Mouse (Mus musculus) cerebellum, adult 2 months (tissue): Measurements from ENCODE around the gene Helz2. TPM values are rescaled to one million over a fixed set of nuclear protein-coding genes. Genes with fewer than 3 reads are reported as not detected.

Source experiments
- DNase-seq, 2 experiments: peaks; one replicate each; pipeline ENCODE4 v3.0.0; 2021
- H3K27ac ChIP-seq: fragments of 200-500 bp; 2 replicates; pipeline ENCODE4 v1.5.1; 2012; ENCODE audit warnings: low read length, control low read depth, inconsistent platforms; ENCODE audit not compliant: insufficient read depth
- H3K27me3 ChIP-seq: fragments of 200-500 bp; 2 replicates; pipeline ENCODE4 v1.6.1; 2012; ENCODE audit warnings: inconsistent platforms, mild to moderate bottlenecking, low read length, moderate library complexity; ENCODE audit not compliant: control insufficient read depth, insufficient read depth
- H3K4me1 ChIP-seq: fragments of 200-500 bp; 2 replicates; pipeline ENCODE4 v1.6.1; 2011; ENCODE audit warnings: low read length; ENCODE audit not compliant: control insufficient read depth, insufficient read depth
- H3K4me3 ChIP-seq: fragments of 200-500 bp; replicated peaks from 2 replicates; pipeline ENCODE3; 2011; ENCODE audit warnings: mild to moderate bottlenecking, low read depth, low read length, control low read depth; ENCODE audit not compliant: insufficient read depth
- CTCF ChIP-seq: fragments of 200-500 bp; IDR thresholded peaks from 2 replicates; pipeline ENCODE4 v1.5.1; 2011; ENCODE audit warnings: low read depth, mild to moderate bottlenecking, control low read depth, low read length, moderate library complexity, borderline replicate concordance; ENCODE audit not compliant: insufficient read depth
- POLR2A ChIP-seq: fragments of 200-500 bp; IDR thresholded peaks from 2 replicates; pipeline ENCODE4 v1.6.1; 2011; ENCODE audit warnings: low read length, control low read depth, borderline replicate concordance; ENCODE audit not compliant: insufficient read depth
- WGBS: fragments of 180-500 bp; shearing (Covaris S2); methylation state at CpG from one replicate; pipeline ENCODE4 v1.1.7; 2018; 5-methylcytosine and 5-hydroxymethylcytosine counted together
- polyA plus RNA-seq: library from polyadenylated mRNA; depleted of rRNA; stranded (reverse); fragments of >200 nt; gene quantifications from 2 replicates; pipeline ENCODE4 v1.2.3, GENCODE M21; 2012

The Helz2 gene
- polyA plus RNA-seq, 1 experiment = 2.4 TPM

DNA sequence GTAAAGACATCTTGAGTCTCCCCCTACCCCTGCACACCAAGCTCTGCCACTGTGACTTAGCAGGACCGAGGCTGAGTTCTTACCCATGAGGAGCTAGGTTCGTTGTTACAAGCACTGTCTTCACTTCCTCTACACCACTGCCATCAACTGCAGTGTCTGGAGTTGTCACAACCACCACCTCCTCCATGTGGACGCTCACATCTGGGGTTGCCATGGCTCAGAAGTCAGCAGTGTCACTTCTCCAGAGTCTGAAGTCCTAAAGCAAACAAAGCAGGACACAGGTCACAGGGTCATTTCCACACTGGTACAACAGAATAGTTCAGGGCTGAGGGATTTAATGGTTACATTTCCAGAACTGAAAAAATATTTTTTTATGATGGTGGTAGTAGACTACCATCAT, 36.0 kb upstream of the Helz2 start:
- WGBS = 87% methylated on average over 3 of the region's 3 CpGs
- H3K27me3 ChIP-seq = no peaks in the 10 kb centered on the region
- DNase-seq = no peak
- H3K27ac ChIP-seq = no peak overlapping the region
- no peak overlapping the region for H3K4me3 ChIP-seq
- H3K4me1 ChIP-seq = no peaks in the 10 kb centered on the region
- TF ChIP-seq CTCF (no peak), POLR2A (no peak)

DNA sequence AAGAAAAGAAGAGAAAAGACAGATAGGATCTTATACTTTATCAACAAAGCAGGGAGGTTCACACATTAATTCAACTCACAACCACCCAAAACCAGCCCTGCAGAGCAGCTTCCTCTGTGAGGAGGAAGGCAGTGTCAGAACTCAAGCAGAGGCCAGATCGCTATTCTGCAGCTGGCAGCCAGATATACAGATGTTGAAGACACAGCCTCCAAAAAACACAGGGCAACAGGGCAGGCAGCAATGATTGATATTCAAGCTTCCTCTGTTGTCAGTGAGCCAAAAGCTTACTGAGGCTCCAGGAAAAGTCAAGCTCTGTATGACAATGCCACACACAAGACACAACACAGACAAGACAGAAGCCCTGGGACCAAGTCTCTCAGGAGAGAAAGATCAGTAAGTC, 34.9 kb upstream of the Helz2 start:
- H3K27ac ChIP-seq = no peak overlapping the region
- DNase-seq = no peak
- no peak overlapping the region for H3K4me3 ChIP-seq
- WGBS = 89% methylated on average over 1 of the region's 1 CpGs
- TF ChIP-seq POLR2A (no peak), CTCF (no peak)
- no peaks in the 10 kb centered on the region for H3K4me1 ChIP-seq
- no peaks in the 10 kb centered on the region for H3K27me3 ChIP-seq

DNA sequence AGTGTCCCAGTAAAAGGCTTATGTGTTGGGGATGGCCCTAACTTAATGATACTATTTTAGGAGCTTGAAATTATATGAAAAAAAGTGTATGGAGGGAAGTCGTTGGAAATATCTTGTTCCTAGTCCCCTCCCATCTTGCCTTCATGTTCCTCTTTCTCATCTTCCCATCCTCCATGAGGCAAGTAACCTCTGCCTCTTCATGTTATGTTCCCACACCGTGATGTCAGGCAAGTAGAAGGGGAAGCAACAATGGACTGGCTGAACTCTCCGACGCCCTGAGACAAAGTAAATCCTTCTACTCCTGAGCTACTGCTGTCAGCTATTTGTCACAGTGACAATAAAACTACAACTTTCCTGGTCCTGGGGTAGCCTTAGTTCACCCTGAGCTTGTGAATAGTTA, 32.8 kb upstream of the Helz2 start:
- no peaks in the 10 kb centered on the region; the same call in 1 of the 2 replicates for H3K27me3 ChIP-seq
- WGBS = 76% methylated on average over 4 of the region's 4 CpGs
- no peak overlapping the region for H3K27ac ChIP-seq
- no peaks in the 10 kb centered on the region for H3K4me1 ChIP-seq
- TF ChIP-seq CTCF (no peak), POLR2A (no peak)
- no peak overlapping the region for H3K4me3 ChIP-seq
- no peak for DNase-seq

DNA sequence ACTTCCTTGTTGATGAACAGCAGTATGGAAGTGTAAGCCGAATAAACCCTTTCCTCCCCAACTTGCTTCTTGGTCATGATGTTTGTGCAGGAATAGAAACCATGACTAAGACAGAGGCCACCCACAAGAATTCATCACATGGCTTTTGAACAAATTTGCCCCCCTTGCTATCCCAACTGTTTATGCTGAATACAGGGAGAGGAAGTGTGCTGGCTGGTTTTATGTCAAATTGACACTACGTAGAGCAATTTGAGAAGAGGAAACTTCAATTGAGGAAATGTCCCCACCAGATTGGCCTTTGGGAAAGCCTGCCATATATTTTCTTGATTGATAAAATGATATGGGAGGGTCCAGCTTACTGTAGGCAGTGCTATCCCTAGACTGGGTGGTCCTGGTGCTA, 32.0 kb upstream of the Helz2 start:
- Histone ChIP-seq H3K4me3 (no peak overlapping the region), H3K4me1 (no peaks in the 10 kb centered on the region), H3K27ac (no peak overlapping the region), H3K27me3 (no peaks in the 10 kb centered on the region; the same call in 1 of the 2 replicates)
- WGBS = over 99% methylated on average over 2 of the region's 2 CpGs
- TF ChIP-seq CTCF (no peak), POLR2A (no peak)
- no peak for DNase-seq

DNA sequence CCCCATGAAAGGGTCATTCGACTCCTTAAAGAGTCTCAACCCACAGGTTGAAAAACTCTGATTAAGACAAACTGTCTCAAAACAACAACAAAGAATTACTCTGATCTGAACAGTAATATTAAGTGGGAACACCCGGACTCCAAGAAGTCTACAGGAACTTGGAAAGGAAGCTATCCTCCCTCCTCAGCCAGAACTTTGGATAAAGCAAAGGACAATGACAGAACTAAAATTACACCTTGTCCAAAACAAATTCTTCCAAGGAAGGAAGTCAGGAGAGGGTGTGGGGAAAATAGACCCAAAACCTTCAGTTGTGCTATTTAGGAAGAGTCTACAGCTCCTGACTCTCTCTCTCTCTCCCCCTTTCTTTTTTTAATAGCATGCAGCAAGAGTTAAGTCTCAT, 30.3 kb upstream of the Helz2 start:
- no peak for TF ChIP-seq CTCF
- TF ChIP-seq POLR2A = no peak
- Histone ChIP-seq H3K4me1 (no peaks in the 10 kb centered on the region), H3K27ac (no peak overlapping the region), H3K4me3 (no peak overlapping the region), H3K27me3 (no peaks in the 10 kb centered on the region; the same call in 1 of the 2 replicates)
- WGBS = 93% methylated on average over 2 of the region's 2 CpGs
- DNase-seq = no peak

DNA sequence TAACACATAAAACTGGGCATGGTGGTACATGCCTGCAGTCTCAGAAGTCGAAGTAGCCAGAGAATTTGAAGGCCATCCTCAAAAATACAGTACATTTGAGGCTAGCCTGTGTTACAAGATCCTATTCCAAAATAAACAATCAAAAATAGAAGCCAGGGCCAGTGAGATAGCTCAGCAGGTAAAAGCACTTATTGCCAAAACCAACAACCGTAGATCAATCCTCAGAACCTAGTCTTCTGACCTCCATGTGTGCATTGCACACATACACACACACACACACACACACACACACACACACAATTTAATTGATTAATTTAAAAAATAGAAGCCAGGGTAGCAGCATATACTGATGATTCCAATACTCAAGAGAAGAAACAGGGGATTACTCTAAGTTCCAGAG, 25.0 kb upstream of the Helz2 start:
- 61% methylated on average over 2 of the region's 2 CpGs for WGBS
- TF ChIP-seq CTCF (no peak), POLR2A (no peak)
- Histone ChIP-seq H3K27ac (no peak overlapping the region), H3K4me3 (no peak overlapping the region), H3K4me1 (no peaks in the 10 kb centered on the region), H3K27me3 (no peaks in the 10 kb centered on the region; the same call in 1 of the 2 replicates)
- no peak for DNase-seq

DNA sequence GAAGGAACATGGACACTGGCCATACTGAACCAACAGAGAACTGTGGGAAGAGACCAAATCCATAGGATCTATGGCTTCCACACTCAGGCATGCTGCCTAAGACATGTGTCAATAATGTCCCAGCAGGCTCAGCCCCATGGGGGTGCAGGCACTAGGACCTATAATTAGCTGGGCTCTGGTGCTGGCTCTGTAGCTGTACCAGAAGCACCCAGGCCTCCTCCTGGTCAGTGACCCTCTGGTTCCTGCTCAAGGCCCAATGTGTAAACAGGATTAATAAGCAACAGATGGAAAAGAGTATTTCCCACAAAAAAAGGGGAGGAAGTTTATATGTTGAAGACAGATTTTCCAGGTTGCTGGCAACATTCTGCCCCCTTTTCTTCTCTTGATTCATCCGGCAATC, 11.4 kb upstream of the Helz2 start:
- WGBS = 80% methylated on average over 1 of the region's 1 CpGs
- H3K4me1 ChIP-seq = no peaks in the 10 kb centered on the region
- DNase-seq = no peak
- no peak overlapping the region for H3K4me3 ChIP-seq
- no peaks in the 10 kb centered on the region for H3K27me3 ChIP-seq
- H3K27ac ChIP-seq = no peak overlapping the region
- TF ChIP-seq POLR2A = no peak
- no peak for TF ChIP-seq CTCF

DNA sequence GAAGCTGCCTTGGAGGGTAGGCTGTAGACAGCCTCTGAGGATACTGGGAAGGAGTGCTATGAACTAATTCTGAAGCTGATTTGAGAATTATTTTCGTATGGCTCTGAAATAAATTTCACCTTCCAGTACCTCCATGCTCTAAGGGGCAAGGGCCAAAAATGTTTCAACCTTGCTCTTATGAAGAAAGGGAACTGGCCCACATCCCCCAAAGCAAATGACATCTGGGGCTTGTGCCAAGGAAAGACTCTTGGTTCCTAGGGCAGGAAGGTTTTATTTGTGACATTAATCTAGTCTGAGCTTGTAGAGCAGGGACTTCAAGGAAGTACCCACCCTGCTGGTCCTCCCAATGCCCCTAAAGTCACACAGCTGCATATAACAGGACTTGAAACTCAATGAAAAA, 10.0 kb upstream of the Helz2 start:
- TF ChIP-seq POLR2A (no peak), CTCF (no peak)
- WGBS = 83% methylated on average over 1 of the region's 1 CpGs
- H3K27me3 ChIP-seq = no peaks in the 10 kb centered on the region
- no peak overlapping the region for H3K4me3 ChIP-seq
- no peaks in the 10 kb centered on the region for H3K4me1 ChIP-seq
- H3K27ac ChIP-seq = no peak overlapping the region
- no peak for DNase-seq
